In genomic region chr14:120109846-120110245, GRCm38 (mm10) we compare ENCODE assay signal across 26 mouse cellular contexts.
"Had no signal": no experiment of that assay in that cellular context is flagged by ENCODE, and none has a peak within 500 bp of the region (broad histone marks: within the 10 kb centered on the region; RNA-seq: fewer than 3 reads in every experiment).

No protein-coding gene starts in this region.

- H3K27me3 ChIP-seq: heart, embryonic 12.5 days; heart, embryonic 13.5 days; heart, embryonic 15.5 days; hindbrain, embryonic 12.5 days; hindbrain, embryonic 13.5 days; hindbrain, embryonic 15.5 days; intestine, embryonic 15.5 days; kidney, embryonic 15.5 days had no signal

- H3K4me1 ChIP-seq: heart, embryonic 12.5 days; heart, embryonic 13.5 days; heart, embryonic 15.5 days; hindbrain, embryonic 10.5 days; hindbrain, embryonic 12.5 days; hindbrain, embryonic 13.5 days; hindbrain, embryonic 15.5 days; intestine, embryonic 15.5 days had no signal

- H3K9me3 ChIP-seq: heart, embryonic 15.5 days; hindbrain, embryonic 13.5 days; hindbrain, embryonic 15.5 days; intestine, embryonic 15.5 days had no signal

- H3K36me3 ChIP-seq: heart, embryonic 12.5 days; heart, embryonic 13.5 days; heart, embryonic 15.5 days; hindbrain, embryonic 10.5 days; hindbrain, embryonic 12.5 days; hindbrain, embryonic 13.5 days; hindbrain, embryonic 15.5 days; intestine, embryonic 15.5 days; kidney, embryonic 15.5 days had no signal

- H3K4me3 ChIP-seq: heart, embryonic 12.5 days; heart, embryonic 13.5 days; heart, embryonic 15.5 days; hindbrain, embryonic 10.5 days; hindbrain, embryonic 12.5 days; hindbrain, embryonic 13.5 days; hindbrain, embryonic 15.5 days; intestine, embryonic 15.5 days; kidney, embryonic 15.5 days; layer of hippocampus, adult 2 months; left cerebral cortex, adult 2 months had no signal

- H3K27ac ChIP-seq: heart, embryonic 13.5 days; heart, embryonic 15.5 days; hindbrain, embryonic 10.5 days; hindbrain, embryonic 12.5 days; hindbrain, embryonic 13.5 days; hindbrain, embryonic 14.5 days; hindbrain, embryonic 15.5 days; hindbrain, postnatal 0 days; intestine, embryonic 15.5 days; kidney, embryonic 15.5 days; kidney, postnatal 0 days; left cerebral cortex, adult 2 months had no signal

- DNase-seq: kidney, adult 11 months; kidney, adult 18-20 months; kidney, adult 2 months; kidney, adult 8-10 months; kidney, adult 9 months; kidney, postnatal 10 days; kidney, postnatal 14 days; kidney, postnatal 25 days; kidney, postnatal 36 days; kidney, postnatal 4 days; layer of hippocampus, adult 9-11 months; layer of hippocampus, postnatal 36 days had no signal
